Mouse (Mus musculus) monocyte, adult 2 months (primary cell): ENCODE results near the gene Znhit6.
A peak's percentile ranks its signal among the peaks of the same experiment; 100 is the strongest.

ENCODE experiments used
- DNase-seq, 2 experiments: peaks; one replicate each; pipeline ENCODE4 v3.0.0; 2022; ENCODE audit warnings: low spot score in 2 of 2, low read depth in 1 of 2

Gene Znhit6

GRCm38 (mm10) chr3:145575743-145576481, at the start of gene Znhit6:
Gene Znhit6, plus strand, starts transcription at chr3:145576205.
- DNase-seq, result peak; percentile 31 to 64

GRCm38 (mm10) chr3:145537870-145538269, 38.1 kb upstream of the Znhit6 start:
- DNase-seq, result no peak

GRCm38 (mm10) chr3:145548441-145549415, 27.3 kb upstream of the Znhit6 start:
- DNase-seq, result no peak

- DNase-seq, result no peak
These were observed 25.8 kb upstream of the Znhit6 start for GRCm38 (mm10) chr3:145550216-145550615.

- DNase-seq, result no peak
These were observed 21.6 kb upstream of the Znhit6 start for GRCm38 (mm10) chr3:145554388-145554787.

GRCm38 (mm10) chr3:145556206-145556605, 19.8 kb upstream of the Znhit6 start:
- no peak for DNase-seq

- no peak for DNase-seq
These were observed 16.3 kb upstream of the Znhit6 start for GRCm38 (mm10) chr3:145559675-145560074.

GRCm38 (mm10) chr3:145560117-145560516, 15.9 kb upstream of the Znhit6 start:
- no peak for DNase-seq

GRCm38 (mm10) chr3:145574468-145574867, 1.5 kb upstream of the Znhit6 start:
- no peak for DNase-seq

GRCm38 (mm10) chr3:145575340-145575739, 665 bp upstream of the Znhit6 start:
- no peak for DNase-seq

GRCm38 (mm10) chr3:145576482-145576822, 447 bp downstream of the Znhit6 start:
- DNase-seq, result no peak

- DNase-seq, result no peak
These were observed 871 bp downstream of the Znhit6 start for GRCm38 (mm10) chr3:145576876-145577275.

- DNase-seq, result no peak
These were observed 7.0 kb downstream of the Znhit6 start for GRCm38 (mm10) chr3:145583043-145583442.

GRCm38 (mm10) chr3:145583522-145584200, 7.7 kb downstream of the Znhit6 start:
- DNase-seq, result no peak

- DNase-seq, result no peak
These were observed 14.6 kb downstream of the Znhit6 start for GRCm38 (mm10) chr3:145590562-145590961.

GRCm38 (mm10) chr3:145591841-145592542, 16.0 kb downstream of the Znhit6 start:
- no peak for DNase-seq

- no peak for DNase-seq
These were observed 19.3 kb downstream of the Znhit6 start for GRCm38 (mm10) chr3:145595354-145595753.

- DNase-seq, result no peak
These were observed 23.1 kb downstream of the Znhit6 start for GRCm38 (mm10) chr3:145599059-145599458.

GRCm38 (mm10) chr3:145600801-145601200, 24.8 kb downstream of the Znhit6 start:
- DNase-seq, result no peak

GRCm38 (mm10) chr3:145601345-145601744, 25.3 kb downstream of the Znhit6 start:
- DNase-seq, result no peak
